Mouse (Mus musculus): ENCODE measurements around the gene Vmn2r71. TPM values are rescaled to one million over a fixed set of nuclear protein-coding genes. Genes with fewer than 3 reads are reported as not detected.

The Vmn2r71 gene
- not detected in 2 replicates for polyA plus RNA-seq (2015; fragmentation: Nextera tagmentation; extraction: Ambion mirVana)

GRCm38 (mm10) chr7:85562787-85563186 lies at the start of gene Vmn2r71:
TSS of gene Vmn2r71 (plus strand) at chr7:85563087.
- Histone ChIP-seq H3K27me3 (replicated peaks) (no peaks in the 10 kb centered on the region), H3K36me3 (no peaks in the 10 kb centered on the region), H3K27ac (replicated peaks) (no peak within 1 kb of the TSS), H3K4me2 (no peak within 1 kb of the TSS), H3K9me3 (replicated peaks) (0 out of 2 replicates have a peak, but pooled peaks cover 2% of the 10 kb centered on the region), H3K4me1 (no peaks in the 10 kb centered on the region), H3K9ac (replicated peaks) (no peak within 1 kb of the TSS), H3K4me3 (replicated peaks) (no peak within 1 kb of the TSS)
- WGBS, result 75% methylated on average over 5 of the region's 5 CpGs
- no peak for ATAC-seq (ENCODE audit: low FRiP score)

DNA sequence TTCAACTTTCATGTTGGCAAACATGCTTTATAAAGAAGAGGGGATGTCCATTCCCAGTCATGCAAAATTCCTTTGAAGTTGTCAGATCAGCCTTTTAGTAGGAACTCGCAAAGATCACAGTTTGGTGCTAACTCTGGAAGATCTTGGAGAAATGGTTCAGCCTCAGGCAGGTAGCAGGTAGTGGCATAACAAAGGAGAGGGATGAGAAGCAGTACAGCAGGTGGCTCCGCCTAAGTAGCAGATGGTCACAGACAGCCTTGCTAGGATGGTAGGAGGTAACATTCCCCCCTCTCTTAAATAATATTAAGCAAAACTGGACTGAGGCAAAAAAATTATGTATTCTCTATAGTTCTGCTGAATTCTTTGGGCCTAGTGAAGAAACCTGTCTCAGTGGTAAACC lies 20.8 kb upstream of the Vmn2r71 start:
- 0 out of 2 replicates have a peak, but pooled peaks cover 2% of the 10 kb centered on the region for H3K9me3 ChIP-seq (replicated peaks)
- WGBS, result 91% methylated on average over 2 of the region's 2 CpGs
- no peaks in the 10 kb centered on the region for H3K36me3 ChIP-seq
- H3K4me2 ChIP-seq, result no peak overlapping the region
- H3K27me3 ChIP-seq (replicated peaks), result no peaks in the 10 kb centered on the region
- ATAC-seq (ENCODE audit: low FRiP score), result no peak
- H3K4me3 ChIP-seq (replicated peaks), result no peak overlapping the region
- no peak overlapping the region for H3K27ac ChIP-seq (replicated peaks)
- no peak overlapping the region for H3K9ac ChIP-seq (replicated peaks)
- no peaks in the 10 kb centered on the region for H3K4me1 ChIP-seq

DNA sequence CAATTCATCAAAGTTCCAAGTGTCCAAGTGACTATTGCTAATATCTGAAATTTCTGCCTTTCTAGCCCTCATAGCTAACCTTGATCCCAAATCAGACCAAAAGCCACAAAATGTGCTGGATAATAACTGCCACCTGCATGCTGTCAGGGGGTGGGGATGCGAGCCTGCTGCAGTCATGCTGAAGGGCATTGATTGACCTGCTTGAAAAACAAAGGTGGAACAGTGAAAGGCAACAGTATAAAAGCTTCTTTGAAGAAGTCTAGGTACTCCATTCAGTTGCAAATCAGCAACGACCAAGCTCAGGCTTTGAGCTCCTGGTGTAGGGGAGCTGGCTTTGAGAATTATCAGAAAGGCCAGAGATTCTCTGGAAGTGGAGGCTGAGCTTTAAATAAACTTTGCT lies 19.8 kb upstream of the Vmn2r71 start:
- ATAC-seq (ENCODE audit: low FRiP score), result no peak
- no peak overlapping the region for H3K4me3 ChIP-seq (replicated peaks)
- H3K27me3 ChIP-seq (replicated peaks), result no peaks in the 10 kb centered on the region
- H3K4me2 ChIP-seq, result no peak overlapping the region
- no peak overlapping the region for H3K27ac ChIP-seq (replicated peaks)
- H3K4me1 ChIP-seq, result no peaks in the 10 kb centered on the region
- H3K9me3 ChIP-seq (replicated peaks), result 0 out of 2 replicates have a peak, but pooled peaks cover 2% of the 10 kb centered on the region
- H3K36me3 ChIP-seq, result no peaks in the 10 kb centered on the region
- H3K9ac ChIP-seq (replicated peaks), result no peak overlapping the region
- WGBS, result 54% methylated on average over 2 of the region's 2 CpGs

- H3K9me3 ChIP-seq (replicated peaks), result no peaks in the 10 kb centered on the region
- ATAC-seq (ENCODE audit: low FRiP score), result no peak
- H3K27me3 ChIP-seq (replicated peaks), result no peaks in the 10 kb centered on the region
- no peak within 1 kb of the TSS for H3K9ac ChIP-seq (replicated peaks)
- H3K4me3 ChIP-seq (replicated peaks), result no peak within 1 kb of the TSS
- 83% methylated on average over 2 of the region's 2 CpGs for WGBS
- no peak within 1 kb of the TSS for H3K27ac ChIP-seq (replicated peaks)
- no peaks in the 10 kb centered on the region for H3K36me3 ChIP-seq
- no peak within 1 kb of the TSS for H3K4me2 ChIP-seq
- H3K4me1 ChIP-seq, result no peaks in the 10 kb centered on the region
Observed at GRCm38 (mm10) chr7:85569092-85569491, 6.2 kb downstream of the Vmn2r71 start, which contains the start of gene Vmn2r70. TSS of gene Vmn2r70 (minus strand) at chr7:85569192.

Other genes starting within 250 kb of the Vmn2r71 start
- gene Vmn2r69, start 147.2 kb upstream of the Vmn2r71 start, polyA plus RNA-seq (2015; fragmentation: Nextera tagmentation; extraction: Ambion mirVana), result not detected in 2 replicates
- gene Vmn2r70, start 6.1 kb downstream of the Vmn2r71 start, polyA plus RNA-seq (2015; fragmentation: Nextera tagmentation; extraction: Ambion mirVana), result not detected in 2 replicates
- gene Vmn2r72, start 192.0 kb downstream of the Vmn2r71 start, polyA plus RNA-seq (2015; fragmentation: Nextera tagmentation; extraction: Ambion mirVana), result not detected in 2 replicates